Mouse (Mus musculus) bone marrow, adult 2 months (tissue): ENCODE measurements around the gene Vwa1.

Source experiments
- CTCF ChIP-seq: fragments of 200-500 bp; IDR thresholded peaks from 2 replicates; pipeline ENCODE4 v1.5.1; 2011; ENCODE audit warnings: low read length, control low read depth; ENCODE audit not compliant: control insufficient read depth, insufficient read depth
- POLR2A ChIP-seq: fragments of 200-500 bp; IDR thresholded peaks from 2 replicates; pipeline ENCODE4 v1.6.1; 2011; ENCODE audit warnings: low read depth, mild to moderate bottlenecking, control low read depth, low read length, borderline replicate concordance; ENCODE audit not compliant: control insufficient read depth

DNA sequence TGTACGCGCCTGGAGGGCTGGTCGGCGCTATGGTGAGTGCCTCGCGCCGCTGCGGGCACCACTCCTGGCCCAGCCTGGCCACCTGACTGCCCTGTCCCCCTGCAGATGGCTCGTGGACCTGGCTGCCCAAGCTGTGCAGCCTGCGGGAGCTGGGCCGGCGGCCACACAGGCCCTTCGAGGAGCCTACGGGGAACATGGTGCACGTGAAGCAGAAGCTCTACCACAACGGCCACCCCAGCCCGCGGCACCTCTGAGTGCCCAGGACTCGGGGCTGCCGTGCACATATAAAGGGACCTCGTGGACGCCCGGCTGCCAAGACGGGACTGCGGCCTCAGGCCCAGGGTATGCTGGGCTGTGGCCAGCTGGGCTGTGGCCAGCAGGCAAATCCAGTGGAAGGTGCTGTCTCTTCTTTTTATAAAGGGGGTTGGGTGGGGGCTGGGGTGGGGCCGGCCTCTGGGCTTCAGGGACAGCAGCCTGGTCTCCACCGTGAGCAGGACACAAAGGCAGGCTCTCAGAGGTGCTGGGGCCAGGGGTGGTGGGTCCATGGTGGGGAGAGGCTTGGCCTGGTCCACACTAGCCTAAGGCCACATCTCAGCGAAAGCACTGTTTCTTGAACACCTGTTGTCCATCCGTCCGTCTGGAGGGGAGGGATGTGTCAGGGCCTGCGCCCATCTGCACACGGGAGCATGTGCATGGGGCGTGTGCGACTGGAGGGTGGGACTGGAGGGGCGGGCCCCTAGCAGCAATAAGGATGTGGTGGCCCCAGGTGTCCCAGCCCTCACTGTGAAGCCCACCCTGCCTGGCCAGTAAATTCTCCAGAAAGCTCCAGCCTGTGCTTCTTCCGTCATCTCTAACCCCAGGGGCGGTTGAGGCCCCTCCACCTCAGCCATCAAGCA lies 34.5 kb downstream of the Vwa1 start:
- no peak for TF ChIP-seq POLR2A
- no peak for TF ChIP-seq CTCF
